Mouse (Mus musculus): ENCODE measurements around the gene Nab1. TPM values are rescaled to one million over a fixed set of nuclear protein-coding genes. Genes with fewer than 3 reads are reported as not detected.

The Nab1 gene
- polyA plus RNA-seq, 1 experiment from 2014 or later, result 3.8 TPM

GRCm38 (mm10) chr1:52465830-52466229 lies 34.6 kb downstream of the Nab1 start:
- WGBS, result 93% methylated on average over 3 of the region's 3 CpGs
- no peaks in the 10 kb centered on the region for H3K9me3 ChIP-seq
- no peak overlapping the region for H3K27ac ChIP-seq

DNA sequence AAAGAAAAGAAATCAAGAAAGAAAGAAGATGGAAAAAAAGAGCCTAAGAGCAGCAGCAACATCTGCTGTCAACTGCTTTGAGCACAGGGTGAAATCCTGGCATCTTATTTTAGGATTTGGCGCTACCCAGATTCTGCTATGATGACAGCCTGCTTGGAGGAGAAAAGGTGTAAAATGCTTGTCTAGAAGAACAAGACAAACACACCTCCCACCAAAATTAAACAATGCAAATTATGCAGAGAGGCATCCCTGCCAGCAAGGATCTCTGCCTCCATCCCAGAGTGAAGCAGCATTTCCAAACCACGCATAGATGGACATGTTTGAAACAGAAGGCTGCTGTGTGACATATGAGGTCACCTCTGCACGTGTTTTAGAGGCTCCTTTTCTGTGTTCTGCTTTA lies 35.2 kb downstream of the Nab1 start:
- Histone ChIP-seq H3K4me1 (no peaks in the 10 kb centered on the region), H3K27ac (no peak overlapping the region), H3K27me3 (ENCODE audit: poor library complexity, severe bottlenecking) (no peaks in the 10 kb centered on the region), H3K9me3 (no peaks in the 10 kb centered on the region), H3K36me3 (replicated peaks) (no peaks in the 10 kb centered on the region), H3K4me3 (no peak overlapping the region)
- DNase-seq (ENCODE audit: extremely low spot score, low spot score), result no peak
- 88% methylated on average over 3 of the region's 3 CpGs for WGBS

More at GRCm38 (mm10) chr1:52465830-52466229, 34.6 kb downstream of the Nab1 start:
- DNase-seq (ENCODE audit: extremely low spot score, low spot score), result no peak
- H3K36me3 ChIP-seq (replicated peaks), result no peaks in the 10 kb centered on the region
- no peaks in the 10 kb centered on the region for H3K27me3 ChIP-seq (ENCODE audit: poor library complexity, severe bottlenecking)
- peaks cover 2% of the 10 kb centered on the region; the same call in 1 of the 2 replicates for H3K4me1 ChIP-seq
- H3K4me3 ChIP-seq, result no peak overlapping the region

DNA sequence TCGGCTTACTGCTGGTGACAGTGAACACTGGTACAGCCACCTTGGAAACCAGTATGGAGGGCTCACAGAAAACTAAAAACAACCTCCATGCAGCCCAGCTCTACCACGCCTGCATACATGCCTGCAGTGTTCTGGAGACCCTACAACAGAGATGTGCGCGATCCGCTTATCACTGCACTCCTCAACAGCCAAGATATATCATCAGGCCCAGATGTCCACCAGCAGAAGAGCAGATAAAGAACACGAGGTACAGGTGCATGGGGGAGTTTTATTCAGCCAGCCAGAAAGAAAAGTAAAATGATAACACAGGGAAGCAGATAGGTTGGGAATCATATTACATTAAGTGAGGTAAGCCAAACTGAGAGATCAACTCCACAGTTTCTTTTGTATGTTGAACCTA lies 37.2 kb downstream of the Nab1 start:
- Histone ChIP-seq H3K4me3 (no peak overlapping the region), H3K27me3 (ENCODE audit: poor library complexity, severe bottlenecking) (no peaks in the 10 kb centered on the region), H3K4me1 (no peaks in the 10 kb centered on the region), H3K9me3 (no peaks in the 10 kb centered on the region), H3K36me3 (replicated peaks) (no peaks in the 10 kb centered on the region), H3K27ac (no peak overlapping the region)
- DNase-seq (ENCODE audit: extremely low spot score, low spot score), result no peak
- WGBS, result 87% methylated on average over 6 of the region's 6 CpGs

DNA sequence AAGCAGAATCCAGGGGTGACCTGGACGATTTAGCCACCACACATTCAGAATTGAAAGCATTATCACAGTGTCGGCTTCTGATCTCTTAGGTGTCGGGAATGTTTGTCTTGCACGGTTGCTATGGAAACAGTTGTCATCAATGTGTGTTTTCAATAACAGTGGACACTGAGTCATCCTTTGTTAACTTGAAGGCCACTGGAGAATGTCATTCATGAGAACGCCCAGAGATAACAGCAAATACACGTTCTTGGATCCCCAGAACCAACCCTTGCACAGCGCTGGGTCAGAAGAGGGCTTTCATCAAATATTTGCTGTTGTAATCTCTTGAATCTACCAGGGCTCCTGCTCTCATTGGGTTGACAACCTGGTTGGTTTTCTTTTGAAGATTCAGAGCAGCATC lies 43.9 kb downstream of the Nab1 start:
- DNase-seq (ENCODE audit: extremely low spot score, low spot score), result no peak
- Histone ChIP-seq H3K4me1 (no peaks in the 10 kb centered on the region), H3K27ac (no peak overlapping the region), H3K9me3 (no peaks in the 10 kb centered on the region), H3K4me3 (no peak overlapping the region), H3K27me3 (ENCODE audit: poor library complexity, severe bottlenecking) (no peaks in the 10 kb centered on the region), H3K36me3 (replicated peaks) (no peaks in the 10 kb centered on the region)
- WGBS, result 79% methylated on average over 7 of the region's 7 CpGs

DNA sequence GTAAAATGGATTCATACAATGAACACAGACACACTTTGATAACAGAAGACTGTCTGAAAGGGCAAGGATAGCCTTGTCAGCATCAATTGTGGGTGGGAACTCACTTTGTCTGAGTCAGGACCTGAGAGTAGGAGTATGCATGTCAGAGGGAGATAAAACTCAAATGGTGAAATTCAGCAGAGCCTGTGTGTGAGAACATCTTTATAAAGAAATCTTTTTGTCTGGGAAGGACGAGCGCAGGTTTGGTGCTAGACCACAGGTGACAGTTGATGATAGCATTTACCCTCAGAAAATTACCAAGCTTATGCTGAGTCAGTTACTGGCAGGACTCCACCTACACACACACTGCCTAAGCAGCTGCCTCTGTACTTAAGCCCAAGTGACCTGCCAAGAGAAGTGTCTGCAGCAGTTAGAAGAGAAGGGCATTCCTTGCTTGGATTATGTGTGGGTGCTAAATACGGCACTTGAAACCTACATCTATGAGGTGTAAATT lies 45.9 kb downstream of the Nab1 start:
- Histone ChIP-seq H3K36me3 (replicated peaks) (no peaks in the 10 kb centered on the region), H3K27me3 (ENCODE audit: poor library complexity, severe bottlenecking) (no peaks in the 10 kb centered on the region), H3K27ac (no peak overlapping the region), H3K4me3 (no peak overlapping the region), H3K4me1 (no peaks in the 10 kb centered on the region), H3K9me3 (no peaks in the 10 kb centered on the region)
- DNase-seq (ENCODE audit: extremely low spot score, low spot score), result no peak
- WGBS, result 93% methylated on average over 3 of the region's 3 CpGs

- Histone ChIP-seq H3K4me1 (no peaks in the 10 kb centered on the region), H3K4me3 (no peak overlapping the region), H3K27ac (no peak overlapping the region), H3K9me3 (no peaks in the 10 kb centered on the region), H3K27me3 (ENCODE audit: poor library complexity, severe bottlenecking) (no peaks in the 10 kb centered on the region), H3K36me3 (replicated peaks) (no peaks in the 10 kb centered on the region)
- no peak for DNase-seq (ENCODE audit: extremely low spot score, low spot score)
- WGBS, result 76% methylated on average over 1 of the region's 1 CpGs
Measured at GRCm38 (mm10) chr1:52451360-52451759, 49.1 kb downstream of the Nab1 start.

GRCm38 (mm10) chr1:52435856-52436255 lies 64.6 kb downstream of the Nab1 start:
- WGBS, result 77% methylated on average over 6 of the region's 6 CpGs
- Histone ChIP-seq H3K9me3 (no peaks in the 10 kb centered on the region), H3K4me1 (no peaks in the 10 kb centered on the region), H3K4me3 (no peak overlapping the region), H3K27ac (no peak overlapping the region), H3K27me3 (ENCODE audit: poor library complexity, severe bottlenecking) (no peaks in the 10 kb centered on the region), H3K36me3 (replicated peaks) (no peaks in the 10 kb centered on the region)
- no peak for DNase-seq (ENCODE audit: extremely low spot score, low spot score)

- 84% methylated on average over 4 of the region's 4 CpGs for WGBS
- no peak overlapping the region for H3K27ac ChIP-seq
- H3K36me3 ChIP-seq (replicated peaks), result no peaks in the 10 kb centered on the region
- H3K4me3 ChIP-seq, result no peak overlapping the region
- H3K27me3 ChIP-seq (ENCODE audit: poor library complexity, severe bottlenecking), result no peaks in the 10 kb centered on the region
- no peak for DNase-seq (ENCODE audit: extremely low spot score, low spot score)
- H3K4me1 ChIP-seq, result no peaks in the 10 kb centered on the region
- H3K9me3 ChIP-seq, result no peaks in the 10 kb centered on the region
Measured at GRCm38 (mm10) chr1:52434085-52434484, 66.4 kb downstream of the Nab1 start.

DNA sequence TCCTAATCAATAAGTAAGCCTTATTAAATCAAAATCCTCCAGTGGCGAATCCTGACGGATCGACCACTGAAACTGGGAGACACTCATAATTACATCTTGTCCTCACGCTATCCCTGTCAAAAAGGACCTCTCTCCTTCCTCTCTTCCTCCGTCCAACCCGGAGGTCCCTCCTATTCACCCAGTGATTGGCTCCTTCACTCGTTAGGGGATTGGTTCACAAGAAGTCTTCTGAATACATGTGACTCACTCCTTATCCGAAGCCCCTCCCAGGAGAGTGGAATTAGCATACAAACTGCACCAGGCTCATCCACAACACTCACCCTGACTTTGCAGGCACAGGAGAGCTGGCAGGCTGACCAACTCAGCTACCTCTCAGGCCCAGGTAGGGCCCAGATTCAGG lies 68.7 kb downstream of the Nab1 start:
- 85% methylated on average over 8 of the region's 8 CpGs for WGBS
- Histone ChIP-seq H3K27ac (no peak overlapping the region), H3K36me3 (replicated peaks) (no peaks in the 10 kb centered on the region), H3K4me1 (no peaks in the 10 kb centered on the region), H3K27me3 (ENCODE audit: poor library complexity, severe bottlenecking) (no peaks in the 10 kb centered on the region), H3K9me3 (no peaks in the 10 kb centered on the region), H3K4me3 (no peak overlapping the region)
- no peak for DNase-seq (ENCODE audit: extremely low spot score, low spot score)

GRCm38 (mm10) chr1:52430606-52431005 lies 69.9 kb downstream of the Nab1 start:
- 88% methylated on average over 2 of the region's 2 CpGs for WGBS
- Histone ChIP-seq H3K36me3 (replicated peaks) (no peaks in the 10 kb centered on the region), H3K4me1 (no peaks in the 10 kb centered on the region), H3K4me3 (no peak overlapping the region), H3K27ac (no peak overlapping the region), H3K27me3 (ENCODE audit: poor library complexity, severe bottlenecking) (no peaks in the 10 kb centered on the region), H3K9me3 (no peaks in the 10 kb centered on the region)
- DNase-seq (ENCODE audit: extremely low spot score, low spot score), result no peak

DNA sequence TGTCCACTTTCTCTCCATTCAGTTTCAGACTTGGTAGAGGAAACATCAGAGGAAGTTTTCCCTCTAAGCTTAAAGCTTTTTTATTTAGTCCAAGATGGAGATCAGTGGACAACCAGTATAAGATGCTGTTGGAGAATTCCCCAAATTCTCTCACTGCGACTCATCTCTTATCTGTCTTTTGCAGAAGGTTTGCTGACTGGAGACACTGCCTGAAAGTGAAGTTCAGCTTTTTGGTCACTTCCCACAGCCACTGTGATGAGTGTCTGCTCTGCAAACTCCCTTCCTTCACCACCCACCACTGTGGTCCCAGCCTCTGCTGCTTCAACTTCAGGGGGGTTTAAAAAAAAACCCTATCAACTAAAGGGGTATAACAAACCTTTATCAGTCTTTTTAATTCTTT lies 70.4 kb downstream of the Nab1 start:
- Histone ChIP-seq H3K4me1 (no peaks in the 10 kb centered on the region), H3K27ac (no peak overlapping the region), H3K4me3 (no peak overlapping the region), H3K27me3 (ENCODE audit: poor library complexity, severe bottlenecking) (no peaks in the 10 kb centered on the region), H3K9me3 (no peaks in the 10 kb centered on the region), H3K36me3 (replicated peaks) (no peaks in the 10 kb centered on the region)
- DNase-seq (ENCODE audit: extremely low spot score, low spot score), result no peak
- 89% methylated on average over 1 of the region's 1 CpGs for WGBS

GRCm38 (mm10) chr1:52427841-52428464 lies 72.5 kb downstream of the Nab1 start:
- no peak overlapping the region for H3K27ac ChIP-seq
- no peak for DNase-seq (ENCODE audit: extremely low spot score, low spot score)
- H3K36me3 ChIP-seq (replicated peaks), result no peaks in the 10 kb centered on the region
- H3K27me3 ChIP-seq (ENCODE audit: poor library complexity, severe bottlenecking), result no peaks in the 10 kb centered on the region
- no peak overlapping the region for H3K4me3 ChIP-seq
- H3K9me3 ChIP-seq, result no peaks in the 10 kb centered on the region
- WGBS, result 78% methylated on average over 2 of the region's 2 CpGs
- no peaks in the 10 kb centered on the region for H3K4me1 ChIP-seq

GRCm38 (mm10) chr1:52423846-52424245 lies 76.6 kb downstream of the Nab1 start:
- no peaks in the 10 kb centered on the region for H3K27me3 ChIP-seq (ENCODE audit: poor library complexity, severe bottlenecking)
- H3K4me3 ChIP-seq, result no peak overlapping the region
- no peak for DNase-seq (ENCODE audit: extremely low spot score, low spot score)
- WGBS, result 78% methylated on average over 1 of the region's 1 CpGs
- no peak overlapping the region for H3K27ac ChIP-seq
- H3K36me3 ChIP-seq (replicated peaks), result no peaks in the 10 kb centered on the region
- no peaks in the 10 kb centered on the region for H3K9me3 ChIP-seq
- H3K4me1 ChIP-seq, result no peaks in the 10 kb centered on the region

GRCm38 (mm10) chr1:52423057-52423456 lies 77.4 kb downstream of the Nab1 start:
- H3K9me3 ChIP-seq, result no peaks in the 10 kb centered on the region
- no peaks in the 10 kb centered on the region for H3K4me1 ChIP-seq
- no peak overlapping the region for H3K4me3 ChIP-seq
- H3K36me3 ChIP-seq (replicated peaks), result no peaks in the 10 kb centered on the region
- no peak overlapping the region for H3K27ac ChIP-seq
- 93% methylated on average over 2 of the region's 2 CpGs for WGBS
- DNase-seq (ENCODE audit: extremely low spot score, low spot score), result no peak
- no peaks in the 10 kb centered on the region for H3K27me3 ChIP-seq (ENCODE audit: poor library complexity, severe bottlenecking)

All from forebrain, embryonic 10.5 days (tissue).